Mouse (Mus musculus): ENCODE data around the gene Tiam2.

Gene Tiam2

DNA sequence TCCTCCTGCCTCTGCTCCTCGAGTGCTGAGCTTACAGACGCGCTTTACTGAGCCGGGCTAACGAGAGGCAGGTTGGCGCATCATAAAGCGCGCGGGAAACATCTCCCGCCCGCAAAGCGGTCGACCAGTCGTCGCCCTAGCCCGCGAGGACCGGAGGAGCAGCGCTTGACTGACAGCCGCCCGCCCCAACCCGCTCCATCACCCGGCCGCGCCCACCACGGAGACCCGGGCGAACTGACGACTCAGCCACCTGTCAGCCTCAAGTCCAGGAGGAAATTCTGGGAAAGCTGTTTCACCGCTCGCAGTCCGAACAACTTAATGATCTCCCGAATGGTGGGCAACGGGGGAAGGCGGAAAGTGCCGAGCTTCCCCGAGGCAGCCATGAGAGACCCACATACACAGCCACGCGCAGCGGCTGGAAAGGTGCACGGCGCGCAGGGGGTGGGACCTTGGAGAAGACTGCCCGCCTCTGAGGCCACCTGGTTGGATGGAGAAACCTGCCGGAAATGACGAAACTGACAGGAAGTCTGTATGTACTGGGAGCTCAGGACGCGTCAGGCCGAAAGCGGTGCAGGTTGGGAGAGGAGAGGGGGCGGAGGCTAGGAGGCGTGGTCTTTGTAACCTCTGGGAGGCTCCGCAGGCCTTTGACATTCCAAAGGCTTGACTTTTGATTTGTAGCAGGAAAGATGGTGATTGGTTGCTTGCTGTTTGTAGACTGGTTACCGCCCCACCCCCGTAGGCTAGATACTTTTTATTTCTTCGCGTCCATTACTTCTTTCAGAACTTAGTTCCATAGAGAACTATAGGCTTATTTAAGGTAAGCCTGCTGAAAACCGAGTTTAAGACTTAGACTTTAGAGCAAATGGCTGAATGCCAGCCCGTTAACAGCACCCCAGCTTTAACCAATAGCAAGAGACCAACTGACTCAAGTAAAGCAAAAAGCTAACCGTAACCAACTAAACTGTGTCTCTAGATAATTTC is 231.2 kb downstream of the Tiam2 start, which contains the start of gene Tfb1m:
Tfb1m (minus strand) TSS at position 451 of the 981 bp plus-strand sequence.
- peak; percentile 97 for DNase-seq (ENCODE audit: low read depth, low spot score)

DNA sequence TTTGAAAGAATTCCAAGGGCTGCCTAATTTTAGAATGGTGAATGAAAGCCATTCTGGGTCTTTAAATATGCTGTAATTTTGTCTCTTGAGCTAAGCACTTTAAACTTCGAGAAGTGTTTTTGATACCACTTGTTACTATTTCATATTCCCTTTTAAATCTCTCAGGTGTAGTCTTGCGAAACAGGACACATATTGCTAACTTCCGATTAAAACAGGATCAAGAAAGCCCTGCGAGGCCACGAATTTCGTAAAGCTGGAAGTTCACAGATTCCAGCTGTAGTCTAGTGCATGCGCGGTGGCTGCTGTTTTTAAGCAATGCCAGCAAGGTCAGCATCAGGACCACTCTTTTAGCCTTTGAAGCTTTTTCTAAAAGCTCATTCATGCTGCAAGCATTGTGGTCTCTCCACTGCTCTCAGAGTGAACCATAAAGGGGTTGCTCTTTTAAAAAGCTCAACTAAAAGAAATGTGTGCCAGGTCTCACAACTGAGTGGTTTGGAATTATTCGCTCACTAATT is 232.0 kb downstream of the Tiam2 start:
- no peak for DNase-seq (ENCODE audit: low read depth, low spot score)

DNA sequence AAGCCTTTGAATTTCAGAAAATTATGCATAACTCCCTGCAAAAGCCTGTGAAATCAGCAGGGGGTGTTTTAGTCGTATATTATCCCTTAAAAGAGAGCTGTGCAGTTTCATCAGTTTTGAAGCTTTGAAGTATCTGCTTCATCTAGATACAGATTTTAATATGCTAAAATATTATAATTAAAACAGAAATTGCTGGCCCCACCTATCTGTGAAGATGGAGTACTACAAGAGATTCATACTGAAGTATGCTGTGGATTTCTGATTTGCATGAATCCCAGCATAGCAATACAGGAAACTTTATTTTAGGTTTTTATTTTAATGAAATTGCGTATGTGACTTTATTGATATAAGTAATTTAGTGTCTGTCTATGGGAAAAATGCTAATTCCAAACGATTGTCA is 234.2 kb downstream of the Tiam2 start:
- DNase-seq (ENCODE audit: low read depth, low spot score), result no peak

DNA sequence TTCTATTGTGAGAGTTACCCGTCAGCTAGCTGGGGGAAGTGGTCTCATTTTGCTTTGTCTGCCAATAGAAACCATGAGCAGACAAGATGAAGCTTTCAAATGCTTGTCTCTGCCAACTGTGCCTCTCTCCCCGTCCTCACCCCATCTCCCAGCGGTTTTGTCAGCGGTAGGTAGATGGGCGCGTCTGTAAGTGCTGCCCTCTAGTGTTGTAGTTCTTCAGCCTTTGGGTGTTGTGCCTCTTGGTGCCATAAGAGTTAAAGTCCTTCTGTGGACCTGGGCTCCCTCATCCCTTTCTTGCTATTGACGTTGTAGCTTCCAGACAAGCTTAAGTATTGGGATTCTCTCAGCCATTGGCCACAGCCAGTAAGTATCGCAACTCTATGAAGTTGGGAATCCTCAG is 236.0 kb downstream of the Tiam2 start:
- DNase-seq (ENCODE audit: low read depth, low spot score), result no peak

DNA sequence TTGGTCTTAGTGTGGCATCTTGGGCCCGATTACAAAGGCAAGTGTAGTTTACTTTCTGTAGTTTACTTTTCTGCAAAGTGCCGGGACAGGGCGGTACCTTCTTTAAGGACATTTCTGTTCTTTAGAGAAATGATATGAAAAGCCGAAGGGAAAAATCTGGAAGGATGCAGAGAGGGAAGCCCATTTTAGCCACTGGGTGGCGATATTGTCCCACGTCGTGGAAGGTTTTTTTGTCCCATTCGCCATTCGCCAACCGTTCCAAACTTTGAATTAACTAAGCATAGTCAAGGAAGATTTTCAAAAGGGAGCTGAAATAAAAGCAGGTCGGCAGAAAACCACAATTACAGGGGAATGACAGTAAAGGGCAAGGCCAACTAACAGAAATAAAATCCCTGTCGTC is 244.5 kb downstream of the Tiam2 start:
- peak; percentile 47 for DNase-seq (ENCODE audit: low read depth, low spot score)
